Mouse (Mus musculus): ENCODE results near the gene Glb1l2. TPM values are rescaled to one million over a fixed set of nuclear protein-coding genes. Genes with fewer than 3 reads are reported as not detected.

Glb1l2 gene
- total RNA-seq, 2 experiments from 2014 or later, result 0.49 to 0.69 TPM

DNA sequence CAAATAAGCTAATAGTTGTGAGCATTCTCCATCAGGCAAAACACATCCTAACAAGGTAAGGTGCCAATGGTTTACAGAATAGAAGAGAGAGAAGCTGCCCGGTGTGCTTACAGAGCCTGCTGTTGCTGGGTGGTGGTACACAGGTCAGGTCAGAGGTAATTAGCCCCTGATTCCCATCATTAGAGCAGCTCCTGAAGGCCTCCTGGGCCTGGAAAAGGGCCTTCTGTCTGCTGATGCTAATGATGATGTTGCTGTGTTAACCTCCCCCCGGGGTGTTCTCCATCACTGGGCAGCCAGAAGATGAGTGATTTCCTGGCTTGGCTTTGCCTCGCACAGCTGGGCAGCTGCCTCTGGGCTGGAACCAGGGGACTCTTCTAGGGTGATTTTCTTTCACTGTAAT is 87.9 kb downstream of the Glb1l2 start:
- Histone ChIP-seq H3K27ac (no peak overlapping the region), H3K4me3 (no peak overlapping the region)
- no peak for TF ChIP-seq CTCF (conservative IDR thresholded peaks at IDR 0.05)
- DNase-seq (ENCODE audit: low spot score in 2 of 2), result no peak

Other genes with a start within 250 kb of the Glb1l2 start
- 100 to 1,000 TPM; 254 to 273 TPM for gene B3gat1, start 72.7 kb downstream of the Glb1l2 start, total RNA-seq (2021)
- not detected for gene Glb1l3, start 54.4 kb upstream of the Glb1l2 start, total RNA-seq (2021)
- gene Gm1110, start 116.6 kb upstream of the Glb1l2 start, total RNA-seq (2021), result not detected
- gene Acad8, start 193.1 kb upstream of the Glb1l2 start, total RNA-seq (2021), result 10 to 100 TPM; 37.6 to 40.7 TPM
- gene Thyn1, start 193.2 kb upstream of the Glb1l2 start, total RNA-seq (2021), result 100 to 1,000 TPM in 1 of 2 experiments, 10 to 100 TPM in 1; 98.7 to 107 TPM
- gene Vps26b, start 223.6 kb upstream of the Glb1l2 start, total RNA-seq (2021), result 100 to 1,000 TPM; 106 to 111 TPM
- 10 to 100 TPM; 18.8 to 19.6 TPM for gene Ncapd3, start 223.7 kb upstream of the Glb1l2 start, total RNA-seq (2021)

All from layer of hippocampus, adult 2 months (tissue).